Mouse (Mus musculus): ENCODE data around the gene Barx2.

Gene Barx2

GRCm38 (mm10) chr9:31808753-31809152, 104.5 kb downstream of the Barx2 start:
- peak; percentile 43 for DNase-seq (ENCODE audit: low read depth, low spot score)

- DNase-seq (ENCODE audit: low read depth, low spot score): no peak
Measured at GRCm38 (mm10) chr9:31802641-31803040, 110.6 kb downstream of the Barx2 start.
